Mouse (Mus musculus) lung, postnatal 14 days (tissue): ENCODE results near the gene Hist1h1d.

ENCODE experiments used
- DNase-seq: peaks from one replicate; pipeline ENCODE4 v3.0.0; 2021

Hist1h1d gene

GRCm38 (mm10) chr13:23552962-23553361, at the start of gene Hist1h1d:
TSS of gene Hist1h1d (plus strand) at chr13:23553262.
- DNase-seq, result no peak

DNA sequence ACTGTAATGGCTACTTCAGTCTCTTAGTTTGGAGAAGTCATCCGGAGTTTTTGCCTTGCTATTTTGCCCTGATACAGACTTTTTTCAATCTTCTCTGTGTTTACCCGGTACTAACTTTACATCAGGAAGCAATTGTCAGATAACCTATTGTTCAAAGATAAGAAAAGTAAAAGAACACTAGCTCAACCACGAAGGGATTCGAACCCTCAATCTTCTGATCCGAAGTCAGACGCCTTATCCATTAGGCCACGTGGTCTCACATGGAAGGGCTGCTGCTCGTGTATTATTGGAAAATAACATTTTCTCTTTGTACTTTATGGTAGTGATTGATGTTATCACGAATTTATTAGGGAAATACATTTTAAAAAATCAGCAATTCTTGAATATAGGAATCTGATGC, 49.3 kb upstream of the Hist1h1d start:
- peak; percentile 55 for DNase-seq

GRCm38 (mm10) chr13:23505662-23506345, 47.3 kb upstream of the Hist1h1d start:
- DNase-seq, result no peak

DNA sequence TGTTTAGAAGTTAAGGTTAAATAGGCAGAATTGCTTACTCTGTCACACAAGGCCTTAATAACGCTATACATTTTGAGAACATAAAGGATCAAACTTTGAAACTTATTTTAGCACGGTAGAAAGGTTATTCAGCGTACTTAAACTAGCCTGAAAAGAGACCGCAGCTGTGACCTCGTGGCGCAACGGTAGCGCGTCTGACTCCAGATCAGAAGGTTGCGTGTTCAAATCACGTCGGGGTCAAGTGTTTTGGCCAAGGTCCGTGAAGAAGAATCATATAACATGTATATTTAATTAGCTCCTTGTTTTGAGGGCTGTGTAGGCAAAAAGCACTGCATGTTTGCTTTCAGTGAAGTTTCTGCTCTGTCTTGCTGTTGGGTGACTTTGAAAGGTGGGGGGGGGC, 46.7 kb upstream of the Hist1h1d start:
- no peak for DNase-seq

DNA sequence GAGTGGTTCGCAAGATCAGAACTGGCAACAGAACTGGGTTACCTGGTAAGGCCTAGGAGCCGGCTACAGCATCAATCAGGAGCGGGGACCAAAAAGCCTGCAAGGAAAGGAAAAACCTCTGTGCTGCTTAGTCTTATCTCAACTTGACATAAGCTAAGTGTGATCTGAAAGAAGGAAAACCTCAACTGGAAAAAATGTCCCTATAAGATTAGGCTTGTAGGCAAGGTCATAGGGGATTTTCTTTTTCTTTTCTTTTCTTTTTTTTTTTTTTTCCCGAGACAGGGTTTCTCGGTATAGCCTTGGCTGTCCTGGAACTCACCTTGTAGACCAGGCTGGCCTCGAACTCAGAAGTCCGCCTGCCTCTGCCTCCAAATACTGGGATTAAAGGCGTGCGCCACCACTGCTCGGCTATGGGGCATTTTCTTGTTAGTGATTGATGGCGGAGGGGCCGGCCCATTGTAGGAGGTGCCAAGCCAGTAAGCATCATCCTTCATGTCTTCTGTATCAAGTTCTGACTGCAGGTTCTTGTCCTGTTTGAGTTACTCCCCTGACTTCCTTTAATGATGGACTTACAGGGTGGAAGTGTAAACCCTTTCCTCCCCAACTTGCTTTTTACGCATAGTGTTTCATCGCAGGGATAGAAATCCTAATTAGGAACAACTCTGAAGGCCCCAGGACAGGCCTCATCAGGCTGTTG, 46.1 kb upstream of the Hist1h1d start:
- DNase-seq, result no peak

GRCm38 (mm10) chr13:23510127-23510526, 42.9 kb upstream of the Hist1h1d start:
- no peak for DNase-seq

DNA sequence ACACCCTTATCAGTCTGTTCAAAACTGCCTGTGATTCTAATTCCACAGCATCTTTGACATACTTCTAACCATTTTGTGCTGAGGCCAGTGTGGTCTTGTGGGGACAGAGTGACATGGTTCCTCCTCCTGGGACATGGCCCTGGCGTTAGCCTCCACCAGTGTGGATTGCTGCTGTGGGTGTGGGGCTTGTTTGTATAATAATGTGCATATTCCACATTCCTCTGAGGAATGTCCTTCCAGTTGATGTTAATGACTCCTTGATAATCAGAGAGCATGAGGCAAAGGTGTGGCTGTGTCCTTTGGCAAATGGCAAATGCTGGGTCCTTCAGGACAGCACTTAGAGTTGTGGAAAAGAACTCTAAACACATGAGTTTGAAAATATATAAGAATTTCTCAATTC, 39.5 kb upstream of the Hist1h1d start:
- DNase-seq, result no peak

DNA sequence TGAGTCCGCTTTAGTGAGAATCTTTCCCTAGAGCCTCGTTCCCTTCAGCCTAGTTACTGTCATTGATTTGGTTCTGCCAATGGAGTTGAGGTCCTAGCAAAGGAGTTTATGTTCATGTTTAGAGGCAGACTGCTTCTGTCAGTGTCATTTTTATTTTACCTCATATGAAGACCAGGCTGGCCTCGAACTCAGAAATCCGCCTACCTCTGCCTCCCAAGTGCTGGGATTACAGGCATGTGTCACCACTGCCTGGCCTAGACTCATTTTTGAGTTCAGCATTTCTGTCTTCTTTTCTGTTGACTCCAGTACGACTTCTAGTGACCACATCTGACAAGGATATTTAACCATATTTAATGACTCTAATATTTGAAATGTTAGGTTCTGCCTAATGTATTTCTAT, 37.8 kb upstream of the Hist1h1d start:
- no peak for DNase-seq

GRCm38 (mm10) chr13:23515826-23516620, 37.0 kb upstream of the Hist1h1d start:
- DNase-seq, result no peak

DNA sequence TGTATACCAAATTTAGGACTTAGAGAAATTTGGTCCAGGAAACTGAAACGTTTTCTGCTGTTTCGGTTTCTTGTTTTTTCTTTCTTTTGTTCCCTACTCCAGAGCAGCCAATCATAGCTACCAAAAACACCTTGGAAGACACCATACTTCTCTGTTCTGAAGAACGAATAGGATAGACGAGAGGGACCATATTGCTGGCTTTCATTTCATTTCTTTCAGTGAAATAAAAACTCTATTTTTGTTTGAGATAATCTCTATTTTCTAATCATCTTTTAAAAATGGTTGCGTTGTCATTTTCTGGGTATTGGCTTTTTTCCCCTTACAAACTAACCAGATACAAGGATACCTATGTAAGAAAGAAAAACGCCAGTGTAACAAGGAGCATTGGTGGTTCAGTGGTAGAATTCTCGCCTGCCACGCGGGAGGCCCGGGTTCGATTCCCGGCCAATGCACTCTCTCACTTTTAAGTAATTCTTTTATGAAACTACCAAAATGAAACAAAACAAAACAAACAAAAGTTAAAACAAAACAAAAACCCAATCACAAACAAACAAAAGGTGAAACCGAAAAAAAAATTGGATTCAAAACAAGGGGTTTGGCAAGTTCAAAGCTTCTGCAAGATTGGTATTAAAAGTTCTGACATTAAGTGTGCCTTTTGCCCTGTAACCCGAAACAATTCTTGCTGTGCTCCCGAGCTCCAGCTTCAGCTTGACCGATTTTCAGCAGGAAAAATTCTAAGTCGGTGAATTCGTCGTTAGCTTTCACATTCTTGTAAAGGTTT, 36.0 kb upstream of the Hist1h1d start:
- DNase-seq, result peak; percentile 85

- DNase-seq, result peak; percentile 92
Observed at GRCm38 (mm10) chr13:23517603-23518294, 35.3 kb upstream of the Hist1h1d start.

DNA sequence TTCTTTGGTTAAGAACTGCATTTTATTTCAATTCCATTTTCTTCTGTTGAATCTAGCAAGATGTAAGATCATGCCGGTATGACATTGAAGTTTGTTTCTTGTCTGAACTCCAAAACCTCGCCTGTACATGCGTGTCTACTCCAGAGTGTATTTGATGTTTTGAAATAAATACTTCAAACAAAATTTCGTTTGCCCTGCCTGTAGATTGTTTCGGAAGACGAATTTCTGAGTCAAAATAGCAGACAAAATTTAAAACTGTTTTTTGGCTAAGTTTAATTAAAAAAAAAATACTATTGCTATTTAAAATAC, 34.8 kb upstream of the Hist1h1d start:
- DNase-seq, result no peak

GRCm38 (mm10) chr13:23518885-23519284, 34.2 kb upstream of the Hist1h1d start:
- peak; percentile 88 for DNase-seq

- peak; percentile 84 for DNase-seq
Observed at GRCm38 (mm10) chr13:23519416-23519815, 33.6 kb upstream of the Hist1h1d start.

GRCm38 (mm10) chr13:23521703-23522102, 31.4 kb upstream of the Hist1h1d start:
- peak; percentile 80 for DNase-seq

DNA sequence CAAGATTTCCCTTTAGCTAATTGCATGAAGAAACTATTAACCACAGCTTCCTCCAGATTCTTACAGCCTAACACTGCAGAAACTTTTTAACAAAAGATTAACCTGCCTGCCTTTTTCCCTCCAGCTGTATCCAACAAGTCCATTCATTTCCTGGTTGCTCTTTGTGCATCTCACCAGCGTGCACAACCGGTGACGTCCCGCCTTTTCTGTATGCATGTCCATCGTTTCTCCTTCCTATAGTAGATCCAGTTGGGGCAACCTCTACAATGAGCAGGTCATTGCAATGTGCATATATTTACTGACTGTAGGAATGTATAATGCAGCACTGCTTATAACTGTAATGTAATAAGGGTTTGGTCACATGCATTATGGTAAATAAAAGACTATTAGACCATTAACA, 29.1 kb upstream of the Hist1h1d start:
- DNase-seq, result no peak

- peak; percentile 77 for DNase-seq
Observed at GRCm38 (mm10) chr13:23524654-23525053, 28.4 kb upstream of the Hist1h1d start.

DNA sequence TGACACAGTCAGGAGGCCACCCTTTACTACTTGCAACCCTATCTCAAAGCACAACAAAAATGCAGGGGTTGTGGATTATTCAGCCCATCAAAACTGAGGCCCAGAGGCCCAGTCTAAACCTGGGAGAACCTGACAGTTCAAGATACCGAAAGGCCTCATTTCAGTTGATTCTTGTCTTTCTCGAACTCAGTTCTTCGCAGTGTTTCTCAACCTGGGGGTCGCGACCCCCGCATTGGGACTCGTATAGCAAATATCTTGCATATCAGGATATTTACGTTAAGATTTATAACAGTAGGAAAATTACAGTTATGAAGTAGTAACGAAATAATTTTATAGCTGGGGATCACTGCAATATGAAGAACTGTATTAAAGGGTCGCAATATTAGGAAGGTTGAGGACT, 27.2 kb upstream of the Hist1h1d start:
- DNase-seq, result no peak

DNA sequence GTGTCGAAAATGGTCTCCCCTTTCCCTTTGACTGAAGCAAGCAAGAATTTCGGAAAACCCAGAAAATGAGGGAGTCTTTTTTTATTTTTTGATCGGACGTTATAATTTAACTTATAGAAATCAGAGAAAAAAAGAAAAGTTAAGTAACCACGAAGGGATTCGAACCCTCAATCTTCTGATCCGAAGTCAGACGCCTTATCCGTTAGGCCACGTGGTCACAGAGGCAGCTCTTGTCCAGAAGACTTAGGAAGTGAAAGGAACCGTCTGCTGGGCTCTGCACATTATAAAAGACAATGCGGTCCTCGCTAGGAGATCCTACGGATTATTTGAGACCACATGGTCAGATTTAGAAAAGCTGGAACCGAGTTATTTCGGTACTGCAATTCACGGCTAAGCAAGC, 26.8 kb upstream of the Hist1h1d start:
- peak; percentile 96 for DNase-seq

DNA sequence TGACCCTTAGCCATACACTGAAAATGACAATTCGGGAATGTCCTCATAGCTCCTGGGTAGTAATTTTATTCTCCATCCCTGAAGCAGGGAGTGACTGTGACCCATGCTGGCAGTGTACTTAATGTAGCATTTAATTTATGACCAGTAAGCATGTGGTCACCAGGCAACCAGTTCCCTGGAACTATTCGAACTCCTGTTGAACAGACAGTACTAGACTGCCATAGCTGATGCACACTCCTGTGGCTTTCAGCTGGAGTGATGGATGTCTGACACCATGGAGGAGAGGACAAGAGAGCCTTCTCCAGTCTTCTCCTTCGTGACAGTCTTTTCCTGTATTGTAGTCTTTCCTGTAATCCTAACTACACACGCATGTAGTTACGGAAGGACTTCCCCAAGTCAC, 24.1 kb upstream of the Hist1h1d start:
- no peak for DNase-seq

- no peak for DNase-seq
Observed at GRCm38 (mm10) chr13:23529480-23530165, 23.4 kb upstream of the Hist1h1d start.
